Comparison of ENCODE assay signal across 9 mouse cellular contexts in the genomic region with DNA sequence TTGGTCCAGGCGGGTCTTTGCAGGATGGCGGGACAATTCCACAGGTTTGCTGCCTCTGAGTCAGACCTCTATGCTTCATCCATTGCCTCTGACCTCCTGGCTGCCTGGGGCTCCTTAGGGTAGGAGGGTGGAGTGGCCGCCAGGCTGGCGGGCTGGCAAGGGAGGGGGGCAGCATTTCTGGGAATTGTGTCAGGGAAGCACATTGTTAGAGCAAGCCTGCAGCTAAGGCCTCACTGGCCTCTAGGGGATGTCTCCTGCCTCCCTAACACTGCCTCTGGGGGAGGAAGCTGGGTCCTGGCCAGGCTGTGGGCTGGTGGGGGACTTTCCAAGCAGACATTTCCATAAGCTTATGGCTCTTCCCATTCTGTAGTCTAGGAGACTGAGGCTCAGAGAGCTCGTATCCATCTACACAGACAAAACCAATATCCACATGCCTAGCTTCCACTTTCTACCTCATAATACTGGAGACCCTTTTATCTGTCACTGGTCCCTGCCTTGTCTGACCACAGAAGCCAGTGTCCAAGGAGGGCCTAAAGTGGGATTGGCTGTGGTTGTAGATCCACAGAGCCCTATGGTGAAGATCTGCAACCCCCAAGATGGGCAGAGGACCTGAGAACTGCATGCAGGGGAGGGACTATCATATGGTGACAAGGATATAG. TPM values are rescaled to one million over a fixed set of nuclear protein-coding genes. Genes with fewer than 3 reads are reported as not detected.
DNase-seq lines count a peak whose midpoint lies in the region; ATAC-seq and TF ChIP-seq lines count a peak whose summit lies in the region.
"Had no signal": no experiment of that assay in that cellular context is flagged by ENCODE, and none has a peak within 500 bp of the region (broad histone marks: within the 10 kb centered on the region; RNA-seq: fewer than 3 reads in every experiment).

No protein-coding gene starts in this region.

- TF ChIP-seq CTCF in E14TG2a.4 (conservative IDR thresholded peaks at IDR 0.05; ENCODE audit: low read length), result no peak; the same call in 1 of the 2 replicates

- no peaks in the 10 kb centered on the region for H3K9me3 ChIP-seq in E14TG2a.4 (ENCODE audit: low read length)
- no peaks in the 10 kb centered on the region for H3K9me3 ChIP-seq in heart, embryonic 11.5 days (replicated peaks; ENCODE audit: control insufficient read depth, low read length)
- H3K9me3 ChIP-seq in stomach, embryonic 15.5 days, result no peaks in the 10 kb centered on the region

- H3K4me1 ChIP-seq in E14TG2a.4 (replicated peaks; ENCODE audit: low read depth, low read length), result peaks cover 74% of the 10 kb centered on the region
- peaks cover 9% of the 10 kb centered on the region for H3K4me1 ChIP-seq in heart, embryonic 11.5 days (ENCODE audit: control insufficient read depth, insufficient read depth, low read length)
- H3K4me1 ChIP-seq in stomach, embryonic 15.5 days, result peaks cover 17% of the 10 kb centered on the region; the same call in 1 of the 2 replicates

- H3K36me3 ChIP-seq in E14TG2a.4 (ENCODE audit: insufficient read depth, low read length), result no peaks in the 10 kb centered on the region
- no peaks in the 10 kb centered on the region for H3K36me3 ChIP-seq in heart, embryonic 11.5 days (ENCODE audit: control insufficient read depth, insufficient read depth, low read length)
- H3K36me3 ChIP-seq in stomach, embryonic 15.5 days, result no peaks in the 10 kb centered on the region

- no peak overlapping the region for H3K9ac ChIP-seq in heart, embryonic 11.5 days (ENCODE audit: low read depth, low read length)
- no peak overlapping the region for H3K9ac ChIP-seq in stomach, embryonic 15.5 days

- 0 out of 2 replicates have a peak overlapping the region, but pooled peaks have one; percentile 12 for H3K27ac ChIP-seq in heart, embryonic 11.5 days (ENCODE audit: low read depth, low read length)
- H3K27ac ChIP-seq in stomach, embryonic 15.5 days, result 0 out of 2 replicates have a peak overlapping the region, but pooled peaks have one; percentile 19

- no peak for ATAC-seq in heart, embryonic 11.5 days (replicated peaks; ENCODE audit: insufficient number of reproducible peaks, low FRiP score, low TSS enrichment)
- no peak for ATAC-seq in stomach, embryonic 15.5 days (ENCODE audit: insufficient read depth, low FRiP score, low read depth)

- WGBS in heart, embryonic 11.5 days (ENCODE audit: insufficient replicate concordance), result 54% methylated on average over 5 of the region's 5 CpGs
- 72% methylated on average over 5 of the region's 5 CpGs for WGBS in stomach, embryonic 15.5 days

- DNase-seq in ZHBTc4 (ENCODE audit: low read depth, low spot score), result peak; percentile 27
- peak; percentile 71 for DNase-seq in kidney, postnatal 14 days
- no peak for DNase-seq in urinary bladder, postnatal 14 days (ENCODE audit: low spot score)
- no peak for DNase-seq in urinary bladder, postnatal 10 days (ENCODE audit: low spot score)
- no peak for DNase-seq in thymus, postnatal 14 days

- H3K4me2 ChIP-seq in heart, embryonic 11.5 days, result no peak overlapping the region
- no peak overlapping the region for H3K4me2 ChIP-seq in stomach, embryonic 15.5 days

- peak overlapping the region; percentile 30 for H3K4me3 ChIP-seq in E14TG2a.4 (replicated peaks; ENCODE audit: low read length)
- no peak overlapping the region for H3K4me3 ChIP-seq in heart, embryonic 11.5 days (ENCODE audit: low read depth, low read length)
- H3K4me3 ChIP-seq in stomach, embryonic 15.5 days (replicated peaks), result no peak overlapping the region

- peaks cover 47% of the 10 kb centered on the region for H3K27me3 ChIP-seq in E14TG2a.4 (ENCODE audit: insufficient read depth, low read length)
- peaks cover 21% of the 10 kb centered on the region for H3K27me3 ChIP-seq in heart, embryonic 11.5 days (ENCODE audit: control insufficient read depth, insufficient read depth, low read length)
- H3K27me3 ChIP-seq in stomach, embryonic 15.5 days (replicated peaks), result peaks cover 20% of the 10 kb centered on the region

RNA-seq across cellular contexts. Expression of a gene that starts 2.9 kb away (rescaled TPM):
- 13.5 and 14.1 TPM in 2 replicates for polyA plus RNA-seq in heart, embryonic 11.5 days (2014; fragmentation: Nextera tagmentation; extraction: Ambion mirVana)
- 21.5 and 24.2 TPM in 2 replicates for polyA plus RNA-seq in stomach, embryonic 15.5 days (2015; fragmentation: Nextera tagmentation; extraction: Ambion mirVana)

RNA-seq across cellular contexts. Expression of a gene that starts 5.8 kb away (rescaled TPM):
- 18.6 and 22.2 TPM in 2 replicates for polyA plus RNA-seq in heart, embryonic 11.5 days (2014; fragmentation: Nextera tagmentation; extraction: Ambion mirVana)
- 28.7 and 32.0 TPM in 2 replicates for polyA plus RNA-seq in stomach, embryonic 15.5 days (2015; fragmentation: Nextera tagmentation; extraction: Ambion mirVana)

RNA-seq across cellular contexts. Expression of a gene that starts 16.6 kb away (rescaled TPM):
- polyA plus RNA-seq in heart, embryonic 11.5 days (2014; fragmentation: Nextera tagmentation; extraction: Ambion mirVana), result 57.7 and 61.3 TPM in 2 replicates
- 51.7 and 53.3 TPM in 2 replicates for polyA plus RNA-seq in stomach, embryonic 15.5 days (2015; fragmentation: Nextera tagmentation; extraction: Ambion mirVana)

RNA-seq across cellular contexts. Expression of a gene that starts 20.4 kb away (rescaled TPM):
- not detected in 2 replicates for polyA plus RNA-seq in heart, embryonic 11.5 days (2014; fragmentation: Nextera tagmentation; extraction: Ambion mirVana)
- 0.36 and 1.2 TPM in 2 replicates for polyA plus RNA-seq in stomach, embryonic 15.5 days (2015; fragmentation: Nextera tagmentation; extraction: Ambion mirVana)

RNA-seq across cellular contexts. Expression of a gene that starts 21.0 kb away (rescaled TPM):
- not detected in 2 replicates for polyA plus RNA-seq in heart, embryonic 11.5 days (2014; fragmentation: Nextera tagmentation; extraction: Ambion mirVana)
- not detected in 2 replicates for polyA plus RNA-seq in stomach, embryonic 15.5 days (2015; fragmentation: Nextera tagmentation; extraction: Ambion mirVana)
- polyA plus RNA-seq: limb, embryonic 14.5 days had no signal

Comparison
In these comparisons a context has a peak if more than half of its experiments do, and no peak if none do; other contexts are left out.
1. DNase-seq: peak in ZHBTc4 (single experiment) and kidney, postnatal 14 days (single experiment); none in urinary bladder, postnatal 14 days (single experiment), urinary bladder, postnatal 10 days (single experiment) and thymus, postnatal 14 days (single experiment).